Mouse (Mus musculus) megakaryocyte, embryonic 14.5 days (primary cell): ENCODE measurements around the gene Asap3.

Source experiments
- FLI1 ChIP-seq: IDR thresholded peaks from 2 replicates; pipeline ENCODE4 v1.6.1; 2012; ENCODE audit warnings: low read length, inconsistent platforms, mixed read lengths
- GATA1 ChIP-seq: IDR thresholded peaks from 3 replicates; pipeline ENCODE4 v1.6.1; 2012; ENCODE audit warnings: mixed read lengths, low read length, inconsistent platforms, borderline replicate concordance

GRCm38 (mm10) chr4:136213629-136214028, 7.5 kb downstream of the Asap3 start:
- TF ChIP-seq GATA1 (no peak), FLI1 (no peak)
